Mouse (Mus musculus): ENCODE data around the gene Zscan4f. TPM values are rescaled to one million over a fixed set of nuclear protein-coding genes. Genes with fewer than 3 reads are reported as not detected.
"Not testable (repeated sequence)": the region's sequence is repeated elsewhere in the genome, so short reads cannot be mapped to it uniquely, and the experiment has no call there.

The Zscan4f gene
- polyA plus RNA-seq (2015; fragmentation: Nextera tagmentation; extraction: Ambion mirVana) = not detected in 2 replicates

- H3K27ac ChIP-seq (replicated peaks); H3K4me1 ChIP-seq (replicated peaks); H3K9ac ChIP-seq; ATAC-seq (ENCODE audit: low FRiP score, low read depth); H3K4me3 ChIP-seq; H3K27me3 ChIP-seq; H3K9me3 ChIP-seq; H3K36me3 ChIP-seq; H3K4me2 ChIP-seq: not testable (repeated sequence)
- WGBS = 95% methylated on average over 3 of the region's 3 CpGs
Measured at GRCm38 (mm10) chr7:11397615-11398014, at the start of gene Zscan4f. Gene Zscan4f (plus strand): TSS chr7:11397915.

- H3K9ac ChIP-seq; H3K4me1 ChIP-seq (replicated peaks); H3K4me2 ChIP-seq; H3K27me3 ChIP-seq; H3K4me3 ChIP-seq; H3K27ac ChIP-seq (replicated peaks); H3K36me3 ChIP-seq; H3K9me3 ChIP-seq; ATAC-seq (ENCODE audit: low FRiP score, low read depth): not testable (repeated sequence)
Measured at GRCm38 (mm10) chr7:11384641-11385040, 13.1 kb upstream of the Zscan4f start.

Small RNA genes lying within 50 kb of the gene (microRNA-seq; reads per million reads assigned to microRNA genes)
- gene Gm23087 = not detected

Other genes starting within 250 kb of the Zscan4f start
- not detected in 2 replicates for gene Zscan4d, start 231.8 kb upstream of the Zscan4f start, polyA plus RNA-seq (2015; fragmentation: Nextera tagmentation; extraction: Ambion mirVana)
- not detected in 2 replicates for gene Zscan4e, start 87.2 kb upstream of the Zscan4f start, polyA plus RNA-seq (2015; fragmentation: Nextera tagmentation; extraction: Ambion mirVana)
- not detected in 2 replicates for gene Zscan4-ps2, start 116.4 kb downstream of the Zscan4f start, polyA plus RNA-seq (2015; fragmentation: Nextera tagmentation; extraction: Ambion mirVana)
- gene Zscan4-ps3, start 211.4 kb downstream of the Zscan4f start, polyA plus RNA-seq (2015; fragmentation: Nextera tagmentation; extraction: Ambion mirVana) = not detected in 2 replicates

All from hindbrain, embryonic 15.5 days (tissue).